Mouse (Mus musculus) neutrophil, adult 59 days (primary cell): ENCODE data around the gene Gemin2. TPM values are rescaled to one million over a fixed set of nuclear protein-coding genes. Genes with fewer than 3 reads are reported as not detected.

Experiments
- total RNA-seq, 2 experiments: library from RNA; stranded (reverse); gene quantifications; 1 replicate in 1 of 2; 2 replicates in 1 of 2; pipeline ENCODE4 v1.2.4; 2023

Gemin2 gene
- total RNA-seq: 1 to 10 TPM; 7.4 to 9.6 TPM

GRCm38 (mm10) chr12:59013234-59013633, at the start of gene Gemin2:
Gemin2 (plus strand) TSS chr12:59013393.

DNA sequence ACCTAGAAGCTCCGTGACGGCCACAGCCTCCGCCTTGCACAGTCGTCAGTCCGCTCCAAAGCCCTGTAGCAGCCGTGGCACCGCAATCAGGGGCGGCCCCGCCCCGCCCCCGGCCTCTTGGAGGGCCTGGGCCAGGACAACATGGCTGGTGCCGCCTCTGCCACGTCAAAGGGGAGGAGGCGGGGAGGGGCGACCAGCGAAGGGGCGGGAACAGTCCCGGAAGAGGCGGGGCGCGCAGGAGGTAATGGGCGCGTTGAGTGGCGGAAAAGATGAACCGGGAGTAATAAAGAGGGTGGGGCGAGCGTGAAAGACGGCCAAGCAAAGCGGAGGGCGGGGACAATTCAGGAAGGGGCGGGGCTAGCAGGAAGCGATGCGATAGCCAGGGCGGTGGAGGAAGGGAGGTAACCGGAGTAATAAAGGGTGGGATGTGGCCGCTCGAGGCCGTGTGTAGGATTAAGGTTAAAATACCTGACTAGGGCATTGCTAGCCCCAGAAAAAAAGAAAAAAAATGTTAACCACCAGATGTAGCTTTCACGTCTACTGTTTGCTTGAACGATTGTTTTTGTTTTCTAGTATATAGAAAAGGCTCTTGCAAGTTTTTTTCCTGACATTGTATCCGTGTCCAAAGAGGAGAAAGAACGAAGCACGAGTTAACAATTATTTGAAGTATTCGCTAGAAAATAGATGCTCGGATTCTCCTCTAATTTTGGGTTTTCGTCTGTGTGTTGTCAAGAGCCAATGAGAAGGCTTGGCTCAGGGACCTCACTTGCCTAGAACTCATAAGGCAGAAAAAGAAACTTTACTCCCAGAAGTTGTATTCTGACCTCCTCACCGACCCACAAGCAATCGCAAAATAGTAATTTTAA, 1.1 kb upstream of the Gemin2 start, which contains the start of gene Sec23a:
Gene Sec23a, minus strand, starts transcription at position 174 of the 866 bp plus-strand sequence.

DNA sequence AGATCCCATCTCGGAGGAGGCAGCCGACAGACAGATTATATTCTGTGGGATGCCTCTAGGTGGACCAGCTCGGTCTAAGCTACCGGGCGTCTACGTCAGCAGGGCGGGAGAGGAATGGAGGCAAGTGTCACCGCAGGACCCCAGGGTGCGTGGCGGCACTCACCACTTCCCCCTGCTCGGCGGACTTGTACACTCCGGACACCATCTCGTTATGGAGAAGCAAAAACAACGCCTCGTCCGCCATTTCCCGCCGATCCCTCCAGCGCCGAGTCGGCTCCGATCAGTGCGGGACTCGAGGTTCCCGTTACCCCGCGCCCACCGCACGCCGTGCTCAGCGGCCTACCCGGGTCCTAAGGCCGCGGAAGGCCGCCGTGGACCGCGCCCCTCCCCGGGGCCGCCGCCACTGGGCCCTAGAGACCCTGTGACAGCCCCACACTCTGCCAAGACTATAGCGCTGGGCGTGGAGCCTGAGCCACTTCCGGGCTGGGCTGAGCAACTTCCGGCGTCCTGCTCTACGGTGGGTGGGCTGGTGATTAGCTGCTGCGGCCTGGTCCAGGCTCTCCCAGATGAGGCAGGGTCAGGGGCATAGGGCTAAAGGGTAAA, 47.9 kb downstream of the Gemin2 start, which contains the start of gene Trappc6b:
Gene Trappc6b, minus strand, starts transcription at position 480 of the 603 bp plus-strand sequence.

GRCm38 (mm10) chr12:59066448-59067077, 53.4 kb downstream of the Gemin2 start, which contains the start of gene Pnn:
Pnn (plus strand) TSS chr12:59066884.

Other genes starting within 250 kb of the Gemin2 start
- gene Sec23a, start 1.4 kb upstream of the Gemin2 start, total RNA-seq: 10 to 100 TPM; 21.4 to 22.2 TPM
- gene Trappc6b, start 48.1 kb downstream of the Gemin2 start, total RNA-seq: 10 to 100 TPM; 39.7 to 56.0 TPM
- gene Pnn, start 53.5 kb downstream of the Gemin2 start, total RNA-seq: 10 to 100 TPM; 35.2 to 37.4 TPM
- 100 to 1,000 TPM; 118 to 129 TPM for gene Mia2, start 82.4 kb downstream of the Gemin2 start, total RNA-seq
- gene Fbxo33, start 206.3 kb downstream of the Gemin2 start, total RNA-seq: 10 to 100 TPM; 44.6 to 46.7 TPM